Mouse (Mus musculus) intestine, embryonic 14.5 days (tissue): ENCODE results near the gene Arid3b. TPM values are rescaled to one million over a fixed set of nuclear protein-coding genes. Genes with fewer than 3 reads are reported as not detected.

Experiments used
- ATAC-seq: fragments of 200-750 bp; cut with Nextera tagmentation; replicated peaks from 2 replicates; pipeline ENCODE4 v1.8.0; 2017; ENCODE audit warnings: low read depth, moderate number of reproducible peaks, moderate TSS enrichment, moderate library complexity; ENCODE audit not compliant: low FRiP score, low TSS enrichment
- DNase-seq: peaks from one replicate; pipeline ENCODE4 v3.0.0-alpha.2; 2018; ENCODE audit warnings: low spot score
- H3K27ac ChIP-seq: fragments of 300-500 bp; sonication (generic); 2 replicates; pipeline ENCODE4 v1.5.1; 2014; ENCODE audit warnings: low read depth, mild to moderate bottlenecking, control low read depth
- H3K27me3 ChIP-seq: fragments of 300-500 bp; sonication (generic); replicated peaks from 2 replicates; pipeline ENCODE4 v1.6.1; 2014; ENCODE audit warnings: low read length, control low read depth; ENCODE audit not compliant: control insufficient read depth, insufficient read depth
- H3K36me3 ChIP-seq: fragments of 300-500 bp; sonication (generic); 2 replicates; pipeline ENCODE4 v1.6.1; 2014; ENCODE audit warnings: low read length, control low read depth; ENCODE audit not compliant: control insufficient read depth, insufficient read depth
- H3K4me1 ChIP-seq: fragments of 300-500 bp; sonication (generic); replicated peaks from 2 replicates; pipeline ENCODE4 v1.6.1; 2014; ENCODE audit warnings: low read length, control low read depth, mixed read lengths; ENCODE audit not compliant: control insufficient read depth, insufficient read depth
- H3K4me2 ChIP-seq: fragments of 300-500 bp; sonication (generic); 2 replicates; pipeline ENCODE4 v1.6.1; 2014; ENCODE audit warnings: low read length
- H3K4me3 ChIP-seq: fragments of 300-500 bp; sonication (generic); 2 replicates; pipeline ENCODE4 v1.5.1; 2014; ENCODE audit warnings: low read depth, low read length, control low read depth, mixed read lengths
- H3K9ac ChIP-seq: fragments of 300-500 bp; sonication (generic); 2 replicates; pipeline ENCODE4 v1.6.1; 2014; ENCODE audit warnings: mild to moderate bottlenecking, low read length
- H3K9me3 ChIP-seq: fragments of 300-500 bp; sonication (generic); 2 replicates; pipeline ENCODE4 v1.6.1; 2016; ENCODE audit warnings: low read length, control low read depth; ENCODE audit not compliant: control insufficient read depth
- WGBS: fragments of 180-500 bp; shearing (Covaris S2); extraction: QIAGEN DNeasy Blood & Tissue Kit; methylation state at CpG from one replicate; pipeline ENCODE4 v1.1.7; 2014; 5-methylcytosine and 5-hydroxymethylcytosine counted together
- polyA plus RNA-seq: library from polyadenylated mRNA; unstranded; fragments of >200 nt; fragmentation: Nextera tagmentation; extraction: Ambion mirVana; gene quantifications from 2 replicates; pipeline ENCODE4 v1.2.1, GENCODE M21; 2014

The Arid3b gene
- polyA plus RNA-seq, 1 experiment from 2014 or later: 8.4 TPM

GRCm38 (mm10) chr9:57765364-57766351, 70.9 kb downstream of the Arid3b start, which contains the start of gene Clk3:
Gene Clk3 (minus strand): TSS chr9:57765860.
- peak within 1 kb of the TSS; percentile 98 for H3K4me2 ChIP-seq
- no peaks in the 10 kb centered on the region for H3K9me3 ChIP-seq
- peaks cover 12% of the 10 kb centered on the region for H3K36me3 ChIP-seq
- DNase-seq (peak; percentile 88), ATAC-seq (peak; percentile 63; the same call in 1 of the 2 replicates)
- H3K27ac ChIP-seq: peak within 1 kb of the TSS; percentile 98
- H3K4me3 ChIP-seq: peak within 1 kb of the TSS; percentile 95
- peak within 1 kb of the TSS; percentile 96 for H3K9ac ChIP-seq
- no peaks in the 10 kb centered on the region for H3K27me3 ChIP-seq
- peaks cover 25% of the 10 kb centered on the region for H3K4me1 ChIP-seq
- under 1% methylated on average over 93 of the region's 93 CpGs for WGBS

GRCm38 (mm10) chr9:57764974-57765363, 71.6 kb downstream of the Arid3b start:
- Histone ChIP-seq H3K9ac (peak overlapping the region; percentile 96), H3K4me3 (peak overlapping the region; percentile 95), H3K36me3 (peaks cover 19% of the 10 kb centered on the region), H3K27me3 (no peaks in the 10 kb centered on the region), H3K9me3 (no peaks in the 10 kb centered on the region), H3K4me2 (peak overlapping the region; percentile 98), H3K4me1 (peaks cover 25% of the 10 kb centered on the region), H3K27ac (peak overlapping the region; percentile 98)
- ATAC-seq (peak; percentile 95), DNase-seq (peak; percentile 97)
- under 1% methylated on average over 44 of the region's 45 CpGs for WGBS

GRCm38 (mm10) chr9:57764147-57764973, 72.2 kb downstream of the Arid3b start:
- peak overlapping the region; percentile 98 for H3K4me2 ChIP-seq
- no peaks in the 10 kb centered on the region for H3K27me3 ChIP-seq
- peak overlapping the region; percentile 98 for H3K27ac ChIP-seq
- WGBS: under 1% methylated on average over 57 of the region's 57 CpGs
- H3K4me1 ChIP-seq: peaks cover 25% of the 10 kb centered on the region
- DNase-seq: no peak
- H3K4me3 ChIP-seq: peak overlapping the region; percentile 95
- H3K9ac ChIP-seq: peak overlapping the region; percentile 96
- no peaks in the 10 kb centered on the region for H3K9me3 ChIP-seq
- peak; percentile 65 for ATAC-seq
- peaks cover 25% of the 10 kb centered on the region for H3K36me3 ChIP-seq

GRCm38 (mm10) chr9:57762563-57762991, 74.0 kb downstream of the Arid3b start:
- Histone ChIP-seq H3K27me3 (no peaks in the 10 kb centered on the region), H3K4me1 (peaks cover 25% of the 10 kb centered on the region), H3K4me2 (peak overlapping the region; percentile 98; the same call in 1 of the 2 replicates), H3K36me3 (peaks cover 43% of the 10 kb centered on the region), H3K9ac (no peak overlapping the region), H3K27ac (no peak overlapping the region), H3K4me3 (no peak overlapping the region), H3K9me3 (no peaks in the 10 kb centered on the region)
- DNase-seq (peak; percentile 68), ATAC-seq (no peak)
- WGBS: 58% methylated on average over 6 of the region's 6 CpGs

- WGBS: 95% methylated on average over 13 of the region's 13 CpGs
- H3K4me1 ChIP-seq: peaks cover 25% of the 10 kb centered on the region
- H3K36me3 ChIP-seq: peaks cover 50% of the 10 kb centered on the region
- no peak overlapping the region; the same call in 1 of the 2 replicates for H3K4me2 ChIP-seq
- no peak overlapping the region for H3K4me3 ChIP-seq
- no peak overlapping the region for H3K27ac ChIP-seq
- H3K9ac ChIP-seq: no peak overlapping the region
- H3K27me3 ChIP-seq: no peaks in the 10 kb centered on the region
- H3K9me3 ChIP-seq: no peaks in the 10 kb centered on the region
- DNase-seq (no peak), ATAC-seq (no peak)
Observed at GRCm38 (mm10) chr9:57761563-57762551, 74.7 kb downstream of the Arid3b start.

DNA sequence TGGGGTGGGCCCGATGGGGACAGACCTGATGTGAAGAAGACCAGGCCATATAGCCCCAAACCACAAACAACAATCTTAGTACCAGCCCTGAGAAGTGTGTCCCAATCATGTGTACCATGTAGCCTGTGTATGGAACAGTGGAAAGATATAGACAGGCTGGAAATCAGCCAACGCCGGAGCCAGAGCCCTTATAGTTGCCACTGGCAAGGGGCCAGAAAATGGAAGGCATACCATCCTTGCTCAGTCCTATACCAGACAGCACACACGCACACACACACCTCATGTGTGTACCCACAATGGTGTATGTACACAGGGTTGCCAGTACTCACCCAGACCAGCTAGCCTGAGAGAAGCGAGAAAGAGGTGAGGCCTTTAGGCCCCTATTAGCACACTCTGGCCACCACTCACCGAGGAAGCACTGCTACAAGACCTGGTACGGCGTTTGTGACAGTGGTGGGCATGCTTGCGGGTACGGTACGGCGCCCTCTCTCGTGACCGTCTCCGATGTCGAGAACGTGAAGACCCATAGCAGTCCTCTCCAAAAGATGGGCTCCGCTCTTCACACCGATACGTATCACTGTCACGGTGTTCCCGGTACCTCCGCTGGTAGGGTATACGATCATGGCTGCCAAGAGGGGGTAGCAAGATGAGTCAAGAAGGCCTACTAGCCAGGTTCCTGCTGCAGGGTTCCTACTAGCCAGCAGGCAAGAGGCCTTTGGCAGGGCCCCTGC, 76.0 kb downstream of the Arid3b start:
- no peak overlapping the region for H3K4me2 ChIP-seq
- WGBS: 97% methylated on average over 24 of the region's 24 CpGs
- no peaks in the 10 kb centered on the region for H3K27me3 ChIP-seq
- DNase-seq (no peak), ATAC-seq (no peak)
- H3K27ac ChIP-seq: no peak overlapping the region
- H3K9me3 ChIP-seq: no peaks in the 10 kb centered on the region
- no peak overlapping the region for H3K9ac ChIP-seq
- no peak overlapping the region for H3K4me3 ChIP-seq
- peaks cover 20% of the 10 kb centered on the region for H3K4me1 ChIP-seq
- peaks cover 60% of the 10 kb centered on the region for H3K36me3 ChIP-seq

DNA sequence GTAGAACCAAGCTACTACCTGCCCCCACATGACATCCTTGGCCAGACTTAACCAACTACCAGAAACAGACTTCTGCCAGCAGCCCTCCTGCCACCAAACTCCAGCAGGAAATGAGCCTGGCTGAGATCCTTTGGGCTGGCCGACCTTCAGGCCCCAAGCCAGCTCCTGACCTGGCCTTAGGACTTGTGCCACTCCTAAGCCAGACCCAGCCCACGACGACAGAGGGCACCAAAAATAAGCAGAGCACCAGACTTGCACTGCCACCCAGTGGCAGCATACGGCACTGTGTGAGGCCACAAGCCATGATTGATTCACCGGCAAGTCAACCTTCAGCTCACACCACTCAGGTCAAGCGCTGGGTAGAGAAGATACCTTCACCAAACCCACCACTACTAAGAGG, 77.3 kb downstream of the Arid3b start:
- peak; percentile 75 for DNase-seq
- Histone ChIP-seq H3K27ac (no peak overlapping the region), H3K36me3 (peaks cover 73% of the 10 kb centered on the region), H3K4me2 (no peak overlapping the region), H3K4me3 (no peak overlapping the region), H3K9ac (no peak overlapping the region), H3K4me1 (peaks cover 20% of the 10 kb centered on the region), H3K9me3 (no peaks in the 10 kb centered on the region), H3K27me3 (no peaks in the 10 kb centered on the region)
- no peak for ATAC-seq
- 32% methylated on average over 6 of the region's 6 CpGs for WGBS
